Mouse (Mus musculus): ENCODE measurements around the gene Gm20388.
"Not testable (repeated sequence)": the region's sequence is repeated elsewhere in the genome, so short reads cannot be mapped to it uniquely, and the experiment has no call there.

The Gm20388 gene

DNA sequence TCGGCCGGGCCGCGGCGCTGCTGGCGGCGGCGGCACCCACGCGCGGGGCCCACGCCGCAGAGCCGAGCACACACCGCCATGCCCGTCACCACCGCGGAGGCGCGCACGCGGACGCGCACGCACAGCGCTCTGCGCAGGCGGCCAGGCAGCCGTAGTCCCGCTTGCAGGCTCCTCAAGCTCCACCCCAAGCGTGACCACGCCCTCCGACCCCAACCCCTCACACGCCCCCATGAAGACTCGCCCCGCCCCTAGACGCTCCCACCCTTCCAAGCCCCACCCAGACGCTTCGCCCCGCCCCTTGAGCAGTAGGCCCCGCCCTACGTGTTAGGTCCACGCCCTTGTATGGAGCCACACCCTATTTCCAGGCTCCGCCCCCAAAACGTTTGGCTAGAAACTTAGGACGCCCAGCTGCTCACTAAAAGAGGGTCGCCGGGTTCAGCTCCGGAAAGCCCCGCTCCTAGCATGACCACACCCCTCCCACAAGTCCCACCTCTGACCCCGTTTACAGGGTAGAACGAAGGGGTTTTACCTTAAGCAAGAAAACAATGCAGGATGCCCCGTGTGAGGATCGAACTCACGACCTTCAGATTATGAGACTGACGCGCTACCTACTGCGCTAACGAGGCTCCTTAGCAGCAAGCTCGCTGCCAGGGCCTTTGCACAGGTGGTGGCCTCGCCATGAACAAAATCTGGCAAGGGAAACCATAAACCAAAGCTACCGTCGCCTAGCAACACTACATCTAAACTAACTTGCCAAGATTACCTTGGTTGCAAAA lies 1668.2 kb downstream of the Gm20388 start, which contains the start of gene Fbxo31:
Gene Fbxo31, minus strand, starts transcription at position 131 of the 776 bp plus-strand sequence.
- peak; percentile 94 for DNase-seq (ENCODE audit: low spot score)

DNA sequence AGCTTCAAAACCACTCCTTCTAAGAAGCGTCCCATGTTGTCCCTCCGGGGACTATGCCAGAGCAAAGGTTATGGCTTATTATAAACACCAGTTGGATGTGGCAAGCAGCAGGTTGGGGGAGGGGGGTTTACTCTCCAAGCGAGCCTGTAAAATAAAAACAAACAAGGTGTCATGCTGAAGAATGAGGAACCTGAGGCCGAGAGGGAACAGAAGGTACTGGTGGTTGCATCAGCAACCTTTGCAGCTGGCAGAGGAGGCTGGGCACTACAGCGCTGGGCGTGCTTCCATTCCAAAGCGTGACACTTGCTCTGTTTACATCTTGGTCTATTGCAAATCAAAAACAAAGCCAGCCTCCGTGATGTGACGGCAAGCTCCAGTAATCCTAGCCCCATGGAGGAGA lies 1669.8 kb downstream of the Gm20388 start:
- no peak for DNase-seq (ENCODE audit: low spot score)

DNA sequence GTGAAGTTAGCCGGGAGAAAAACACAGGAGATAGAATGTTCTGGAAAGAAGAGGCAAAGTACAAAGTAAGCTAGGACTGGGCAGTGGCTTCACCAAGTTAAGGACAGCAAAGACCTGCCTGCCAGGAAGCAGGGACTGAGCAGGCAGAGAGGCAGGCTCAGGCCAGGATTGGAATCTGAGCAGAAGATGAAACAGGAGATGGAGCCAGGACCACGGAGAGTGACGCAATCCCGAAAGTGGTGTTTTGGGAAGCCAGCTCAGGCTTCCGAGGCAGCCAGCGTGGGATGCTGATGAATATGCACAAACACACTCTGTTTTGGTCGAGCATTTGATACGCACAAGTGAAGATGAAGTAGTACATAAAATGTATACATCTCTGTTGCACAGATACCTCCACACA lies 1673.0 kb downstream of the Gm20388 start:
- DNase-seq (ENCODE audit: low spot score) = no peak

DNA sequence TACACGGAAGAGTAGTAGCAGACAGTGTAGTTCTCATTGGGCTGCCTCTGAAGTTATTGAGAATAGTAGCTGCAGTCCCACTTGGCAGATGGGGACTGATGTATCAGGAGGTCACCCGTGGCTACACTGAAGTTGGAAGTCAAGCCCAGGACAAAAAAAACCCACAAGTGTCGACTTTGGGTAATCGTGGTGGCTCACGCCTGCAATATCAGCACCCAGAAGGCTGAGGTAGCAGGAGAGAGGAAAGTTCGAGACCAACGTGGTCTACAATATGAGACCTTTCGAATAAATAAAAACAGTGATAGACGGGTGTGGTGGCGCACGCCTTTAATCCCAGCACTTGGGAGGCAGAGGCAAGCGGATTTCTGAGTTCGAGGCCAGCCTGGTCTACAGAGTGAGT lies 1674.1 kb downstream of the Gm20388 start:
- no peak for DNase-seq (ENCODE audit: low spot score)

DNA sequence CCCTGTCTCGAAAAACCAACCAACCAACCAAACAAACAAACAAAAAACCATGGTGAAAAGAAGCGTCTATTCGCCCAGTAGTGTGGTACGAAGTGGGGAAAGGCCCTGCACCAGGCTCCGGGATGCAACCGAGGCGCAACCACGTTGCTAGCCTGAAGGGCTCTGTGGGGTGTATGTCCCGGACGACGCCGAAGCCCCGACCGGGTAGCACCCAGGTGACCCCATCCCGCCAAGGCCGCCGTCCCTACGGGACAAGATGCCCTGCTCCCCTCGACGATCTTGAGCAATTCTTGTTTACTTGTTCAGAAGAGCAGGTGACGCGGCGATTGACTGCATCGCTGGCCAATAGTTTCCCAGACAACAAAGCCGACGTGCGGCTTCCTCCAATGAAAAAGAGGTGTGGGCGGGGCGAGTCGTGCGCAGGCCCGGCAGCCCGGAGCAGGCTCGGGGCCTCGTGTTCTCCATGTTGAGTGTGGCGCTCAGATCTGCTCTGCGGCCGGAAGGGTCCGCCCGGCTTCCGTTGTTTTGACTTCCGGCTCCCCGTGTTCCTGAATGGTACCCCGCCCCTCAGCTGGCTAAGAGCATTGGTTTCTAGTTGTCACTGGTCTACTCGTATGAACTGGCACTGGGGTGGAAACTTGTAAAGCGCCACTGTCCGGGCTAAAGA lies 1674.7 kb downstream of the Gm20388 start:
- peak; percentile 99 for DNase-seq (ENCODE audit: low spot score)

DNA sequence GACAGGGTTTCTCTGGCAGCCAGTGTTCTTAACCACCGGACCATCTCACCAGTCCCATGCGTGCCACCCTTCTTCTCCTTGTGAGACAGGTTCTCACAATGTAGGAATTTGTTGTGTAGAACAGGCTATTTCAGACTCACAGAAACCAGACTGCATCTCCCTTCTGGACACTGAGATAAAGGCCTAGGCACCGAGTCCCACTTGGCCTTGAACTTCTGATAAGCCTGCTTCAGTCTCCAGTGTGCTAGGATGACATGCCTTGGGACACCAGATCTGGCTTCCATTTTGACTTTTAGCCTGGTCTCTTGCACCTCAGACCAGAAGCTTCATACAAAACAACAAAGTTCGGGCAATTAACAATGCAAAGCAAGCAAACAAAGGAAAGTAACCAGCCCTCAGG lies 1678.1 kb downstream of the Gm20388 start:
- no peak for DNase-seq (ENCODE audit: low spot score)

DNA sequence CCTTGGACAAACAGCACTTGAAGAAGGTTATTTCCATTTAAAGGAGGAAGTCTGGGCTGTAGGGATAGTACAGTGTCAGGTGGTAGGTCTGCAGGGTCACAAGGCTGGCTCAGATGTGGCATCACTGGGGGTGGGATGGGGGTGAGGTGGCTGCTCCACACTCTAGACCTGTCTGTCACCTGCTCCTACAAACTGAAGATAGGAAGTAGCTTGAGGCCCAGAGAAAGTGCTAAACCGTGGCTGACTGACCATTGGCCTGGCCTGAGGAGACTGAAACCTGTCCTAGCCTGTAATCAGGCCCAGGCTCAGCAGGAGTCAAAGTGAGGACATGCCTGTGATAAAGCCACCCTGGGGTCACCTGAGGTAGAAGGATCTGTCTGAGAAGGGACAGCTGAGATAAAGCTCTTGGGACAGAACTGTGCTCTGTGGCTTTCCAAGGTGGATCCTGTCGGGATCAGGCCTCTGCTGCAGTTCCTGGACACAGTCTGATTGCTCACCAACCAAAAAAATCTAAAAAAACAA lies 1678.6 kb downstream of the Gm20388 start:
- DNase-seq (ENCODE audit: low spot score) = no peak

DNA sequence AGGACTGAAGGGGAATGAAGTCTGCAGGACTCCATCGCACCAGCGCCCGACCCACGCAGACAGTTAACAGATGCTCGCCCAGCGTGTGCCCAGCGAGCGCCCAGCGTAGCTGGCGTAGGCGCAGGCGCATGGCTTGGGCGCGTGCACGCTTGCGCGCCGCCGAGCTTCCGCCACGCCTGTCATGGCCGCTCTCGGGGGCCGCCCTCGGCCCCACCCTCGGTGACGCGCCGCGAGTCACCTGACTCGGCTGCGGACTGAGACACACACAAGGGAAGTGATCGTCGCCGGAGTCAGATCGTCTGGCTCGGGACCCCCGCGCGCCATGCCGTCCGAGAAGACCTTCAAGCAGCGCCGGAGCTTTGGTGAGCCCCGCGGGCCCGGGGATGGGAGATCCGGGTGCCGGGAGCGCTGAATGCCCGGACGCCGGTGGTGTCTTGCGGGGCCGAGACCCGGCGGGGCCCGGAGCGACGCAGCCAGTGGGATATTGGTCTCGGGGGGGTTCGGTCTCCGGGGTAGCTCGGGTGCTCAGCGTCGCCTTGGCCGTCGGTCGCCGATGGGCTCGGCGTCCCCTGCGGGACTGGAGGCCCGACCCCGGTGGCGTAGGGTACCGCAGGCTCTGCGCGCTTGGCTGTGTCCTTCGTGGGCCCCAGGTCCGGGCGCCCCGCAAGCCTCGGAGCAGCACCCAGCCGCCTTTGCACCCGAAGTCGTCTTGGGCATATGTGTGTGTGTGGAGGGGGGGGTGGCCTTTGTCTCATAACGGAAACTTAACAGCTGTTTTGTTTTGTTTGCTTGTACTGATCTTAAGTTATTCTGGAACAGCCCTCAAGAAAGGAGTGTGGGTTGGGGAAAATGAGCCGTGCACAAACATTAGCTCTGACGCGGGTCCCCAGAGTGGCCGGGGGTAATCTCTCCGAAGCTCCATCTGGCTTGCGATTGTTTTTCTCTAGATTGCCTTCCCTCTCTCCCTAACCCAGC lies 1679.8 kb downstream of the Gm20388 start, which contains the start of gene Map1lc3b:
Gene Map1lc3b, plus strand, starts transcription at position 159 of the 975 bp plus-strand sequence.
- peak; percentile 97 for DNase-seq (ENCODE audit: low spot score)

DNA sequence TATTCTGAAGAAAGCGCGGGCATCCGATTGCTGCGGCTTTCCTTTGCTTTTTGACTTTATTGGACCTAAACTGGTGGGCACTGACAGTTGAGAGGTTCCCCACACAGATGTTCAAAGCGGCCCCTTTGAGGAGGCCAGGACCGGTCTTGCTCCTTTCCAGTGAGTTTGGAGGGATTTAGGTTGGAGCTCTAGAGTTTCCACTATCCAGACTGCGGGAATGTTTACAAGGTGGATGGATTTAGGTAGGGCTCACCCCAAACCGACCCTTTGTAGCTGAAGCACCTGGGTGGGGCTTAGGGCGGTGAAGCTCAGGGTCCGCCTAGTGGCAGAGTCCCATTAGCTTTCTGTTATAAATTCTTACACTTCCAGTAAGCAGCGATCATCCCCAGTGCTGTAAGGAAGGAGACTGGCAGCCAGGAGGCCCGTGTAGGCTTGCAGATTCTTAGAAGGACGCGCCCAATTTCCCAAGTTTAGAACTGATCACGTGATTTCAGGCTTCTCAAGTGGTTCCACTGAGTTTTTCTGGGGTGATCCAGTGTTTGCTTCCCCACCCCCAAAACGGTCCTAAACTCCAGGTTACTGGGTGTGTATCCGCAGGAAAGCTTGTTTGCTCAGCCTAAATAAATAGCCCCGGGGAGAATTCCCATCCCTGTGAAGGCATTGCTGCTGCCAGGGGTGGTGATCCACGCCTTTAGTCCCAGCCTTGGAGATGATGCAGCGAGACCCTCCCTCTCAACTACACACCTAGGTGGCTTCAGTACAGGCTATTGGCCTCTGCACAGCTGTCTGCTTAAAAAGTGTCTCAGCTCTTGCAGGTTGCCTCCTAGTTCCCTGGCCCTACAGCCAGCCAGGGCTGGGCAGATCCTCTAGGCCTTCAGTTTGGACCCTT lies 1680.8 kb downstream of the Gm20388 start:
- no peak for DNase-seq (ENCODE audit: low spot score)

DNA sequence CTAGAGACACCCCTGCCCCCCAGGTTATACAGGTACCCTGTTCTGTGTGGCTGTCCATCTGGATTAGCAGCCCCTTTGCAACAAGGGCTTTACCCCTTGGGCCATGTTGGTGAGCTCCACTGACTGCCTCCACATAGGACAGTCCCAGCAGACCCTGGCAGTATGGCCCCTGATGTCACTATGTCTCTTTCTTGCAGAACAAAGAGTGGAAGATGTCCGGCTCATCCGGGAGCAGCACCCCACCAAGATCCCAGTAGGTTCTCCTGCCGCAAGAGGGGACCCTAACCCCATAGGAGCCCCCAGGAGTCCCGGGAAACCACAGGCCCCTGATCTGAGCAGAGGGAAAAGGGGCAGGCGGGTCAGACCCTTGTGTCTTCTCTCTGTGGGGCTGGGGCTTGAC lies 1682.7 kb downstream of the Gm20388 start:
- no peak for DNase-seq (ENCODE audit: low spot score)

DNA sequence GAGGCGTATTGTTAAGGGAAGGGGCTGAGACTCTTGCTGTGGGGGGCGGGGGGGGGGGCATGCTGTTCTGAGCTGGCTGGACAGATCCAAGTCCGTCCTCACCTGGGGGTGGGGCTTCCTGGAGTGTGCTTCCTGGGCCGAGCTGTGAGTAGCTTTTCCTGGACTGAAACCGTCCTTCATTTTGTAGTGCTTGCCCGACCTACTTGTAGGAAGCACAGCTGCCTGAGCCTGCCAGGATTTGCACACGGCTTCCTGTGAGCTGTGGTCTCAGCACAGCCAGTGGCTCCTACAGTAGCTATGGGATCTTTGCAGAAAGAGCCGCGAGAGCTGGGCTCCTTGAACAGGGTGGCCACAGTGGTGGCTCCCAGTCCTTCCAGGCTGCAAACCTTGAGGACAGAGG lies 1683.3 kb downstream of the Gm20388 start:
- DNase-seq (ENCODE audit: low spot score) = no peak

DNA sequence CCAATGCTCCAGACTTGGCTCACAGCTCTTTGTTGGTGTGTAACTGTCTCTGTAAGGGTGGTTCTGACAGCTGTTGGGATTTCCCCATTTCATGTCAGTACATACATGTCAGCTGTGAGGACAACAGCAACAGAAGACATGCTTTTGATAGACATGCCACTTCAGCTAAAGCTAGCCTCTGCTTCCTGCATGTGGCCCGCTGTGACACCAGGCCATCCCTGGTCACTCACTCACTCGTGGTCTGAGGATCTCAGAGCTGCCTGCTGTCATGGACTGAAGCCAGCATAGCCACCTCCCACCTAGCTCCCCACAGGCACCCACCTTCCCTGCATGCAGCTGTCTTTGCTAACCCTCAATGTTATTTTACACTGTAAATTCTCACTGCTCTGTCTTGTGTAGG lies 1686.9 kb downstream of the Gm20388 start:
- DNase-seq (ENCODE audit: low spot score) = not testable (repeated sequence)

DNA sequence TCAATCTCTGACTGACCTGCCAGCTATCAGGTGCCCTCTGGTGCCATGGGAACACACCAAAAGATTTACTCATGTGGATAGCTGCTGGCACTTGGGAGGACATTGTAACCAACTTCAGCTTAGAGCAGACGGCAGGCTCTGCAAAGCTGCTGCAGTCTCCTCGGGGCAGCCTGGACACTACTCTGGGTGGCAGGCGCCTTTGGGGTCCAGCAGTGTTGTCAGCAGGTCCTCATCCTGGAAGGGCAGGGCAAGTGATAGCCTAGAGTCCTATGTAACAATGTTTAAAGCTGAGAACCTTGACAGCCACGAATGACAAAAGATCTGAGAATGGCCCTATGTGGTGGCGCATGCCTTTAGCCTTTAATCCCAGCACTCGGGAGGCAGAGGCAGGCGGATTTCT lies 1687.5 kb downstream of the Gm20388 start:
- DNase-seq (ENCODE audit: low spot score) = no peak

DNA sequence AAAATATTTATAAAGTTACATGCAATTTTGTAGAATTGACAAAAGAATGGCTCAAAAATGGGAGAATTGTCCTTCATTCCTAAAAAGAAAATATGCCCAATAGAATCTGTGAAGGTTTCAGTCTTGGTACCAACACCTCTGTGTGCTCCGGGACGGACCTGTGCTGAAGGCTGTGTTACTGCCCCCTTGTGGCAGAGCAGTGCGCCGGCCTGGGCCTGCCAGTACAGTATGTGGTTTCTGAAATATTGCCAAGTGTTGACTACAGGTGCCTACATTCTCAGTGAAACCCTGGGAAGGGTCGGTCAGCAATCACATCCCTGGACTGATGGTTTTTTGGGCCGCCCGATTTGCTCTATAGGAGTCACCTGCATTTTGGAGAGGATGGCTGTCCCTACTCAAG lies 1688.3 kb downstream of the Gm20388 start:
- DNase-seq (ENCODE audit: low spot score) = peak; percentile 78

DNA sequence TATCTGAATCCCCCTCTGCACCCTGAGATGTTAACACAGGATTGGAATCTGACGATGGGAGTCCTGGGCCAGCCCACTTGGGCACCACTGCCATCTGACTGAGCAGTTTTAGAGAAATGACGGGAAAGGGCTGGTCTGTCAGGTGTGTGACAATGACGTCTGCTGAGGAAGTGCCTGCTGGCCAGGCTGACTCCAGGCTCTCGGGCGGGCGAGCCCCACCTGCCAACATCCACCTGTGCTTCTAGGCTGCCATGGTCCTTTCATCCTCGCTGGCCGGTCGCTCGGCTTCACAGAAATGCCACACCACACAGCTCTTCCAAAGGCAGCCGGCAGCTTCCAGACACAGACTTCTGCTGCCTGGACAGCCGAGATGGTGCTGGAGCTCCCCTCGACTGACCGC lies 1689.2 kb downstream of the Gm20388 start:
- no peak for DNase-seq (ENCODE audit: low spot score)

DNA sequence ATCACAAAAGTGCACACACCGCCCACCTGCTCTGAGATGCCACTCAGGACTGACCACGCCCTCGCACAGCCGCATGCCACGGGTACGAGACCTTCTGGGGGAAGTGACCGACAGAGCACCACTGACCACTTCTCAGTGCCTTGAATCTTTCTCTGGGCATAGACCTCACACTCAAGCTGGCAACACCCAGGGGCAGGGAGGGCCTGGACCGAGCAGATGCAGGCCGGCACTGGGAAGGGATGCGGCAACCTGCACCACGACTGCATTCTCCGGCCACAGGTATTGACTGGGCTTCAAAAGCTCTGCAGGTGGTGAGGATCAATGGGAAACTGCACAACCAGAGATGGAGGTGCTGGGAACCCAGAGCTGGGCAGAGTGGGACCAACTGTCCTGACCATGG lies 1691.8 kb downstream of the Gm20388 start:
- DNase-seq (ENCODE audit: low spot score) = no peak

DNA sequence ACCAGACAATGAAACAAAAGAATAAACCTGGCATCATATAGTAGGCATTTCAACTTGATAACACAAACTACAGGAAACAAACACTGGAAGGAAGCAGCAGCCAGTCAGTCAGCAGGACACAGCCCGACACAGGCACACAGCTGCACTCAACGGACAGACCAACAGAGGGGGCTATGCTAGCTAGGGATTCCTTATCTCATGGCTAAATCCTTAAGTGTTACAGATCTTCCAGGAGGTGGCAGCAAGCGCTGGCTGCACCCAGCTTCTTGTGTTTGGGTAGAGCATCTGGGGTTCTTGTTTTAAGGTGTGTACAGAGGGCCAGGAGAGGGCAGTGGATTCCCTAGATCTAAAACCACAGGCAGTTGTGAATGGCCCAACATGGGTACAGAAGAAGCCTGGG lies 1692.2 kb downstream of the Gm20388 start:
- peak; percentile 49 for DNase-seq (ENCODE audit: low spot score)

DNA sequence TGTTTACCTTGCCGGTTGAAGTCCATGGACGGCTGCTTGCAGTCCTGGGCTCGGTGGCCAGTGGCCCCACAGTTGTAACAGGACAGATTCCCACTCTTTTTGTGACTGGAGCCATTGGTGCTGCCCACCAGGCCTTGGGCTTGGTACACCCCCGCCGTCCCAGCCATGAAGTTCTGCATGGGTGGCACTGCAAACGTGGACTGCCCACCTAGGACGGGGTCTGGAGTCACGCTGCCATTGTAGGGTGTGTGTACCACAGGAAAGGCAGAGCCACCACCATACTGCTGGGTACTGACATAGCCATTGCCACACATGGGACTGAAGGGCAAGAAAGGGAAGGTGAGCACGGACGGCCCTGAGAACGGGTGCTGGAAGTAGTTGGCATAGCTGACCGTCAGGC lies 1693.2 kb downstream of the Gm20388 start:
- DNase-seq (ENCODE audit: low spot score) = no peak

DNA sequence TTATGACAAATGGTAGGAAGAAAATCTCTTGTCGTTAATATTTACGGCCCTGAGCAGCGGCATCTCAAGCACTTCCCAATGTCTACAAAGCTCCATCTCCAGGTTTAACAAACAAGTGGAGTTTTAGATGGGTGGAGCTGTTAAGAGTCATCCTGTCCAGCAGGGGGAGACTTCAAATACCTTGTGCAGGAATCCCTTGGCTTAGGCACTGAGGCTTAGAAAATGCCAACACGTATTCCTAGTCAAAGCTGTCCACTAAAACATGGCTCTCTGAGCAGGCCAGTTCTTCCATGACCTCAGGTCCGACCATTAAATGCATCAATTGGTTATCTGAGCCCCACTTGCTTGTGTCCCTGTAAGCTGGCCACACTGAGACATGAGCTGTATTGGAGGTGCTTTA lies 1697.0 kb downstream of the Gm20388 start:
- no peak for DNase-seq (ENCODE audit: low spot score)

DNA sequence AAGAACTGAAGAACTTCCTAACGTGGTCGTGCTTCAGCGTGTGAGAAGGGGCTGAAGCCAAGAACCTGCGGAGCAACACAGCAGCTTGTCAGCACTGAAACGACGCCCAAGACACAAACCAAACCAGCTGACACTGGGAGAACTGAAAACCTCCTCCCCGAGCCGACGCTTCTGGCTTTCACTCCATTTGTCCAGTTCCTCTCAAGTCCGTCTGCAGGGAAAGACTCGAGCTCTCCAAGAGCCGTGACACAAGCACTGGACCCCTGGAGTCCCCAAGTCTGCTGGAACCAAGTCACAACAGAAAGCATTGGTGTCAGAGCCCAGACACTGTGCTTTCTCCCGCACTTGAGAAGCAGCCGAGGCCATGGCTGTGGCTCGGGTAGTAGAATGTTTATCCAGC lies 1698.6 kb downstream of the Gm20388 start:
- DNase-seq (ENCODE audit: low spot score) = no peak

DNA sequence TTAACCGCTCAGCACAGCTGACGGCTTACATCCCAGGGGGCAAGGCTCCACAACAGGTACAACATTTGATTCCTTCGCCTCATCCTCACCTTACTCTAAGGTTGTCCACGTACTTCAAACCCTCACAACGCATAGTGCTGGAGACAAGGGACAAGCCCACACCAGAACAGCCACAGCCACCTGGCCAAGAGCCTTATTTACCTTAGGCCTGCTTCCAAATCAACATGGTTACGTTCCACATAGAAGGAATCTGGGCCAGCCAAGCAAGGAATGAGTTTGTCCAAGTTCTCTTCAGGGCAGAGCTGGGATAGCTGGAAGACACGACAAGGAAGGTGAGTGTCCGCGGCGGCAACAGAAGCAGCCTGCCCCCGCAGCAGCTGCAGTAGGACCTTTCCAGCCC lies 1699.3 kb downstream of the Gm20388 start:
- DNase-seq (ENCODE audit: low spot score) = no peak

Data from urinary bladder, postnatal 25 days (tissue).